Mouse (Mus musculus): ENCODE measurements at regions not wholly inside any gene's neighbourhood (a gene's known extent, or its start where the extent isn't known, plus 50 kb on each side); places are given as distances from the start of the nearest gene placed in this dataset.
"Not testable (repeated sequence)": the region's sequence is repeated elsewhere in the genome, so short reads cannot be mapped to it uniquely, and the experiment has no call there.

DNA sequence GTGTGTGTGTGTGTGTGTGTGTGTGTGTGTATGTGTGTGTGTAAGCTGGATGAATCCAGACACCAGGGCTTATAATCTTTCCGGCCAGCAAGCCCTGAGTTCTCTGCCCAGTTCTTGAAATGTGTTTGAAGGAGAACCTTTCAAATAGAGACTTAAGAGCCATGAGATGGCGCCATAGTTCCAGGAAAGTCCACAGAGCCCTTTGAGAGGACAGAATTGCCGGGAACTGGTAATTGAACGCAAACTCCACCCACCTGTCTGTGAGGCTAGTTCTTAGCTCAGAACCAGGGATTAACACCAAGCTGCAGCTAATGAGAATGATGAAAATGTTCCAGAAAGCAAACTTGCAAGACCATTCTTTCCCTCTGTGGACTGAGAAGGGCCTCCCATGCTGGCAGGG lies 72.2 kb downstream of the Trim42 start:
- ATAC-seq (replicated peaks in 1 of 2; ENCODE audit: insufficient read depth in 1 of 2, low FRiP score in 2 of 2, low TSS enrichment in 1 of 2, low read depth in 1 of 2, poor library complexity in 2 of 2, severe bottlenecking in 2 of 2): peak; percentile 76 to 78

DNA sequence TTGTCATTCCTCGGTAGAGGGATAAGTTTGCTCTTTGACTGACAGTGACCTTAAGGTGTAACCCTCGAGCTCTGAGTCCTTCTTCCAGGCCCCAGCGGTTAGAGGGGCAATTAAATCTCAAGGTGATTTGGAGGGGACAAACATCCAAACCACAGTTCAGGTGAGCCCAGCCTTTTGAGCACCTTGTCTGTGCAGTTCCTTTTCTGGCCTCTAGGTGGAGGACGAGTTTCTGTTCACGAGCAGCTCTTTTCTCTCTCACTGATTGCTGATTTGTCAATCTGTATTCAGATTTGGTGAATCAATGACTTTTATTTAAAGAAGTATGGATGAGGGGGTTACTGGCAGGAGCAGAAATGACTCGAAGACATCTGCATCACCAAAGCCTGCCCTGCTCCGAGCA lies 74.0 kb downstream of the Trim42 start:
- peak in 1 of 2 experiments; percentile 46; a peak in 1 of 4 replicates for ATAC-seq (replicated peaks in 1 of 2; ENCODE audit: insufficient read depth in 1 of 2, low FRiP score in 2 of 2, low TSS enrichment in 1 of 2, low read depth in 1 of 2, poor library complexity in 2 of 2, severe bottlenecking in 2 of 2)

DNA sequence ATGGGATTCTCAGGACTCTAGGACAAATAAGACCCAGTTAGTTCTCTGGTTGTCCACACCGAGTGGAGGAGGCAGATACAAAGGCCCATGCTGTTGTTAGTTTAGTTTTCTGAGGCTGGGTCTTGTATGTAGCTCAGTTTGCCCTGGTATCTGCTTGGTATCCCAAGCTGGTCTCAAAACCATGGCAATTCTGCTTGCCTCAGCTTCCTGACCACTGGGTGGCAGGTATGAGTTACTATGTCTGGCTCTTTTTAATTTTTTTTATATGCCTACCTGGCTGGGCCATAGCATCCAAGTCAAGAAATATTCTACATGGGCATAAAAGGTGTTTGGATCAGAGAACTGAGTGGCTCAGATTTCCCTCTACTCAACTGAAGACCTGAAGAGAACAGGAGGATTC lies 77.9 kb downstream of the Trim42 start:
- no peak for ATAC-seq (replicated peaks in 1 of 2; ENCODE audit: insufficient read depth in 1 of 2, low FRiP score in 2 of 2, low TSS enrichment in 1 of 2, low read depth in 1 of 2, poor library complexity in 2 of 2, severe bottlenecking in 2 of 2)

DNA sequence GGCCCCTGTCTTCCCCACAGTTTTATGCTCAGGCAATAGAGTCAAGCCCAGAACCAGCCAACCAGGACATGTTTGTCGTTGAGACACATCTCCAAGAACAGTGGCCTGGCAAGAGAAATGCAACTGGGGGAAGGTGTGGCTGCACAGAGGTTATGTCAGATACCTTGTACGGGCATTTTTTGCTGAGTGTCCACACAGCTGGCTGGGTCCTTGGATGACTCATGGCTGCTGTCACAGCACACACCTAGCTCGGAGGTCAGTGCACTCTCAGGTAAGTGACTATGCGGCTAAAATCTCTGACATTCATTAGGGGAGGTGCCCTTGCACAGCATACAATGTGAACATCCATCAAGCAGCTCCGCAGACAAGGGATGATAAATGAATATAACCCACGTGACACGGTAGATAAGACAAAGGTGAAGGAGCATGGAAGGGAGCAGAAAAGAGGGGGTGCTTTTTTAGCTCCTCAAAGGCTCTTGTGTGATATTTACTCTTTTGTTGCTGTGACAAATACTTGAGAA lies 85.4 kb downstream of the Trim42 start:
- ATAC-seq (replicated peaks in 1 of 2; ENCODE audit: insufficient read depth in 1 of 2, low FRiP score in 2 of 2, low TSS enrichment in 1 of 2, low read depth in 1 of 2, poor library complexity in 2 of 2, severe bottlenecking in 2 of 2): no peak

DNA sequence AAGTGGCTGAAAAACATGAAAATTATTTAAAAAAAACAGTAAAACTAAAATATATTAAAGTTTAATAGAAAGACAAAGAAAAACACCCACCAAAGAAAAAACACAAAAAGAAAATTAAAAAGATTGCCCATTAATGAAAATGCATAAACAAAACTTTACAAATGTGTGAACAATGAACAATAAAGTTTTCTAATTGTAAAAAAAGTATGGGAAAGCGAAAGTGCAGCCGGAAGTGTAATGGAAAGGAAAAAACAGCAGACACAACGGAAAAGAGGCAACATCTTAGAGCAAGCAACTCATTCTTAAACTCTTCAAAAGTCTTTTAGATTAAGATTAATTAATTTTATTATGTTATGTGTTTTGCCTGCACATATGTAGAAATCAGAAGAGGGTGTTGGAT lies 87.7 kb downstream of the Trim42 start:
- no peak for ATAC-seq (replicated peaks in 1 of 2; ENCODE audit: insufficient read depth in 1 of 2, low FRiP score in 2 of 2, low TSS enrichment in 1 of 2, low read depth in 1 of 2, poor library complexity in 2 of 2, severe bottlenecking in 2 of 2)

DNA sequence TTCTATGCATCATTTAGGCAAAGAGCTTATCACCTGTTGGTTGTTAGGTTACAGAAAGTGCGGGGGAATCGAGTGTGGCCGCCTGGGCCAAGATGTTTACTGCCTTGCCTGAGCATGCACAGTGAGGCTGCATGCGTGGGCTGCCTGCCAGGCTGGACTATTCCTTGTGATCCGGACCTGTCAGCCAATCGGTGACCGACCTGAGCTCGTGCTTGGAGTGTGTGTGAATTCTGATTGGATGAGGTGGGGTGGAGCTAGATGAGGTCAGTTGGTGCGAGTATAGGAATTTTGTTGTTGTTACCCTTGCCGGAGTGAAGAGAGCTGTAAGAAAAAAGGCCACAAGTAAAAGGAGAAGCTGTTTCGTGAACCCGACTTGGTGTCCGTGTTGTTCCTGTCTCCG lies 94.3 kb downstream of the Trim42 start:
- ATAC-seq (replicated peaks in 1 of 2; ENCODE audit: insufficient read depth in 1 of 2, low FRiP score in 2 of 2, low TSS enrichment in 1 of 2, low read depth in 1 of 2, poor library complexity in 2 of 2, severe bottlenecking in 2 of 2): not testable (repeated sequence)

DNA sequence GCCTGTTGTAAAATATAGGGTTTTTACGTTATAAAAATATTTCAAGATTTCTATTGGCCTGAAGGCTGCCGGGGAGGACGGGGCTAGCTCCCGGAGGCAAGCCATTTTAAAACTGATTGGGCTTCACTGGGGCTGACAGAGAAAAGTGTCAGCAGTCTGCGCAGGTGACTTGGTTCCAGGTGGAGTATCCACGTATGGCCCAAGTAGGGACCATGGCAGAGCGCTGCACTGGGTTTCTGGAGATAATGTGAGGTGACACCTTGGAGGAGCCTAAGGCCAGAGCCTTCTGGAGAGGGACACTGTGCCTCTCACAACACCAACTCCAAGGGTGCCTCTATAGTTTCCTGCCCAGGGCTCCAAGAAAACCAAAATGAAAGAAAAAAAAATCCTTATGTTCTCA lies 95.9 kb downstream of the Trim42 start:
- no peak for ATAC-seq (replicated peaks in 1 of 2; ENCODE audit: insufficient read depth in 1 of 2, low FRiP score in 2 of 2, low TSS enrichment in 1 of 2, low read depth in 1 of 2, poor library complexity in 2 of 2, severe bottlenecking in 2 of 2)

DNA sequence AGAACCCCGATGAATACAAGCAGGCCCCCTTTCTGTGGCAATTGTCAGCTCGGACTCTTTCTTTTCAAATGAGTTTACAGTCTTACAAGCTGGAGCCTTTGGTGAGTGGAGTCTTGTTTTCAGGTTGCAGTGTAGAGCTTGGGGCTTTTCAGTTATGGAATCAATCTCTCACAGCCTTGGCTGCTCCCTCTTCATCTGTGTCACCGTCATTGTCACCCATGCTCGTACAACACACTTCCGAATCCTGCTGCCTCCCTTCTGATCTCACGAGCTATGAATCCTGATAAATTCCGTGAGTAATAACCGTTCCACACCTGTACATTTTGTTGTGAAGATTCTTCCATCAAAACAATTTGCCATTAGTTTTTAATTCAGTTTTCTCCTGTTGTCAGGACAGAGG lies 97.7 kb downstream of the Trim42 start:
- ATAC-seq (replicated peaks in 1 of 2; ENCODE audit: insufficient read depth in 1 of 2, low FRiP score in 2 of 2, low TSS enrichment in 1 of 2, low read depth in 1 of 2, poor library complexity in 2 of 2, severe bottlenecking in 2 of 2): no peak

DNA sequence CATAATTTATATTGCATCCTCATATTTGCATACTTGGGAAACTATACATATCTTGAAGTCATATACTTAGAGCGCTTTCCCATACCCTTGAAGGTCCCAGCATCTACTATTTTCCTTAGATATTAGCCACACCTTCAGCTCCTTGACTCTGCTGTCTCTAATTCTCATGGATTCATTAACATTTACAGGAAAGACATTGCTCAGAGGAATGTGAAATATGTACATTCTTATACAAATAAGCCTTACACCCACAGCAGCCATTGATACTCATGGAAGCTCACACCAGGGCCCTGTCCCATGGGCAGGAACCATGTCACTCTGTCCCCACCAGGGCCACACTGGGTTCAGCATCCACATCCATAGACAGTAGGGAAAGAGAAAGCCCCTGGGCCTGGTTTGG lies 122.1 kb downstream of the Trim42 start:
- no peak for ATAC-seq (replicated peaks in 1 of 2; ENCODE audit: insufficient read depth in 1 of 2, low FRiP score in 2 of 2, low TSS enrichment in 1 of 2, low read depth in 1 of 2, poor library complexity in 2 of 2, severe bottlenecking in 2 of 2)

DNA sequence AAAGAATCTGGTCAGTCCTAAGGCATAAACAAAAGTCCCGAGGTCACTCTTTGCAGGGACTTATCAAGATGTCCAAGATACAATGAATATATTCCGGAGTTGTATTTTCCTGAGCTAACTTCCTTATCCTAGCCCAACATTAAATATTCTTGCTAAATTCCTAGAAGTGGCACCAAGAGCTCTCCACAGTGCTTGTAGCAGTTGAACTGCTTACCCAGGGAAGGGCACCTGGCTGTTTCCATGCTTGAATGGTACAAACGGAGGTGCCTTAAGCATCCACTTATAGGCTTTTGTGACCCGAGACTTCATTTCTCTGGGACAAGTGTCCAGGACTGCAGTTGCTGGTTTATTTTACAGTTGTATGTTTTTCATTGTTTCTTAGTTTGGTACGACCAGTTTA lies 115.1 kb upstream of the Slc25a36 start:
- no peak for ATAC-seq (replicated peaks in 1 of 2; ENCODE audit: insufficient read depth in 1 of 2, low FRiP score in 2 of 2, low TSS enrichment in 1 of 2, low read depth in 1 of 2, poor library complexity in 2 of 2, severe bottlenecking in 2 of 2)

DNA sequence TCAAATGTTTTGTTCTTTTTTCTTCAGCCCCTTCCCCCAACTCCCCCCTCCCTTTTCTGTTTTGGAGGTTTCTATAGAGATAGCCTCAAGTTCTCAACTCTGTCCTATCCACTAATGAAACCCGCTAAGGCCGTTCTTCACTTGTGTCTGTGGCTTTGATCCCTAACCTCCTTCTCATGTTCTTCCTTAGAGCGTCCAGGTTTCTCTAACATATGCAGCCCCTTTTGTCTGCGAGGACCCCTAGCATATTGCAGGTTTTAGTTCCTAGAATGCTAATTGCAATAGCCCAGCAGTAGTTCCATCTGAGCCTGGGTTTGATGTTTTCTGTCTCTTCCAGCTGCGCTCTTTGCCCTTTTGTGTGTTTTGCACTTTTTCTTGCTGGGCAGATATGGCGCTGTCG lies 113.6 kb upstream of the Slc25a36 start:
- no peak for ATAC-seq (replicated peaks in 1 of 2; ENCODE audit: insufficient read depth in 1 of 2, low FRiP score in 2 of 2, low TSS enrichment in 1 of 2, low read depth in 1 of 2, poor library complexity in 2 of 2, severe bottlenecking in 2 of 2)

DNA sequence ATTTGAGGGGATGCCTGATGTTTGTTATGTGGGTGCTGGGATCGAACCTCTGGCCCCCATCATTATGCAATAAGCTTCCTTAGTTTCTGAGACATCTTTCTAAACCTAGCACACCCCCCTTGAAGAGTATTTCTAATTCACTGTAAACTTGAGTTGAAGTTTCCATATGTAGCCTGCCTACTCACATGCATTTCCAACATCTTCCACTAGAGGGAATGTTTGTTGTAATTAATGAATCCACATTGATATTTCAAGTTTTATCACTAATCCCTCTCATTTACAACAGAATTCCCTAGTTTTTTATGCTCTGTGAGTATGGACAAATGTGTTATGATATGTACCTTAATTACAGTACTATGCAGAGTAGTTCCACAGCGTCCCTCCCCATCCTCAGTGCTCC lies 103.8 kb upstream of the Slc25a36 start:
- no peak for ATAC-seq (replicated peaks in 1 of 2; ENCODE audit: insufficient read depth in 1 of 2, low FRiP score in 2 of 2, low TSS enrichment in 1 of 2, low read depth in 1 of 2, poor library complexity in 2 of 2, severe bottlenecking in 2 of 2)

DNA sequence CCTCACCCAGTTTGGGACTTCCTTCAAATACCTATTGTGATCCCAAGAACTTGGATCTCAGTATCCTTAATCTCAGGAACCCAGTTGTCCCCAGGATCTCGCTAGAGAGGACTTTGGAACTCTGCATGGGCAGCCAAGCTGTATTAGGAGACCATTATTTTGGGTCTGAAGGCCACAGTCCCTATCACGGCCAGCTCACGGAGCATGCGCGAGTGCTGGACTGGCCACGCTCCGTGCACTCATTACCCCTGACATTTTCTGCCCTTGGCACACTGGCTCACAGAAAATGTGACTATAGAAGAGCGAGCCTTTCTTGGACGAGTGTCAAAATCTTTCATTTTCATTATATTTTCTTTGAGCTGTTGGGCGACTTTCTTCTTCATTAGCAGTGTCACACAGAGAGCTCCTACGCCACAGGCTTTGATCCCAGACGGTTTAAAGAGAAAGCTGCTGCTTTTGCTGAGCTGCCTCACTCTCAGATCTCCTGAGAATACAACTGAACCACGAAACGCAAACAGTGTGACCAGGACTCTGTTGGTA lies 79.4 kb upstream of the Slc25a36 start:
- ATAC-seq (replicated peaks in 1 of 2; ENCODE audit: insufficient read depth in 1 of 2, low FRiP score in 2 of 2, low TSS enrichment in 1 of 2, low read depth in 1 of 2, poor library complexity in 2 of 2, severe bottlenecking in 2 of 2): no peak

DNA sequence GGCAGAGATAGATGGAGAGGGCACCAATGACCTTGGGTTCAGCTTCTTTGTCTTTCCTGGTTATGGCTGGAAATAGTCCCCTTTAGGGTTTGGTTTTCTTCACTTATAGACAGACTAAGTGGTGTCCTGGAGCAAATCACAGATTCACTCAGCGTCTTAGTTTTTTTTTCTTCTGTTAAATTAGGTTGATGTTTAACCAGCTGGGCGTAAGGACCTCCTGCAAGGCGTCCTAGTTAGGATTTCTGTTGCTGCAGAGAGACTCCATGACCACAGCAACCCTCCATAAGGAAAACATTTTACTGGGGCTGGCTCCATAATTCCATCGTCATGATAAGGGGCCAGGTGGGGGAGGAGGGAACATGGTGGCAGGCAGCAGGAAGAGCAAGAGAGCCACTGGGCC lies 78.7 kb upstream of the Slc25a36 start:
- no peak for ATAC-seq (replicated peaks in 1 of 2; ENCODE audit: insufficient read depth in 1 of 2, low FRiP score in 2 of 2, low TSS enrichment in 1 of 2, low read depth in 1 of 2, poor library complexity in 2 of 2, severe bottlenecking in 2 of 2)

DNA sequence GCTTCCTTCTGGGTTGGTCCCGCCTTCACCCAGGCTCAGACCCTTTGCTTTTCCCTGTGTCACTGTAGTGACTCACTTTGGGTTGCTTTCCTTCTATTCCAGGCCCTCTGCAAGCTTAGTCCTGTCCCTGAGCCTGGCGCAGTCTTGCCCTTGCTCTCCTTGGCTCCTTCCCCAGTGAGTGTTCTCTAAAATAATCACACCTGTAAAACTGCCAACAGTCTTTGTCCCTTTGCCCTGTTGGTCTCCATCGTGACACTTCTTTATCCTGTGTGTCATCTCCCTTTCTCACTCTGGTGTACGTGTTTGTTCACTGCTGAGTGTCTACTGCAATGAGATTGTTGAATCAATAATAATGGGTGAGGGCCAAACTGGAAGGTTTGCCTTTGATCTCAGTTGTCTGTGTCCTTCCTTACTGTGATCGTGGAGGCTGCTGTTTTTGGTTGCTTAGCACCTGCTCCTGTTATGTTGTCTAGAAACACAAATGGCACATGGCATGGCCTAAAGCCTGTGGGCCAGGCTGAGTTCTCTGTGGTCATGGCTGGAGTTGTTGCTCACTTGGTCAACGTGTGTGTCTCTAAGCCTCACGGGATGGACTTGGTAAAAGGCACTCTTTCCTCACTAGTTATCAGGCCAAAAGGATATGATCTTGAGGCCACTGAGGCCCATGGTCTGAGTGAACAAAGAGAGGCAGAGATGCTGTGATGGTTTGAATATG lies 77.8 kb upstream of the Slc25a36 start:
- no peak for ATAC-seq (replicated peaks in 1 of 2; ENCODE audit: insufficient read depth in 1 of 2, low FRiP score in 2 of 2, low TSS enrichment in 1 of 2, low read depth in 1 of 2, poor library complexity in 2 of 2, severe bottlenecking in 2 of 2)

DNA sequence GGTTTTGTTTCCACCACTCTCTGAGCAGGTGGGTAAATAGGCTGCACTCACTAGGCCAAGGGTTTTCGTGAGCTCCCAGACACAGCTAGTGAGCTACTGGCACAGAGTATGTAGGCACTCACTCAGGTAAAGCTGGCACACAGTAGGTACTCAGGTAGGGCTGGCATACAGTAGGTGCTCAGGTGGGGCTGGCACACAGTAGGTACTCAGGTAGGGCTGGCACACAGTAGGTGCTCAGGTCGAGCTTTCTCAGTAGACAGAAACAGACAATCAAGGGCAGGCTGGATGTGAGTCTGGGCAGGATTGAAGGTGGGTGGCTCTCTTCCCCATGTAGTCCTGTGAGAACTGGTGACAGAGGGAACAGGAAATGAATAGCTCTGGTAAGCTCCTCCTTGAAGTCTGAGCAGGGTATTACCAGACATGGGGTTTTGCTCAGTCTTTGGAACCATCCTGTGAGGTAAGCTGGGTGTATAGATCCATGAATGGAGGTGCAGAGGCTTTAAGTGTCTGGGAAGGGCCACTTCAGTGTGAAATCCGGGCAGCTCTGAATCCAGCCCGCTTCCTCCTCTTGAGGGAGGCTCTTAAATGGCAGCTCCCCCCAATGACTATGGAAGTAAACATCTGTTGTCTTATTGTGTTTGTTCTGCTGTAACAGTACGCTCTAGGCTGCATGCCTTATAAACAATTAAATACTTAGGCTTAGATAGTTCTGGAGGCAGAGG lies 62.4 kb upstream of the Slc25a36 start:
- ATAC-seq (replicated peaks in 1 of 2; ENCODE audit: insufficient read depth in 1 of 2, low FRiP score in 2 of 2, low TSS enrichment in 1 of 2, low read depth in 1 of 2, poor library complexity in 2 of 2, severe bottlenecking in 2 of 2): no peak; a peak in 1 of 4 replicates

DNA sequence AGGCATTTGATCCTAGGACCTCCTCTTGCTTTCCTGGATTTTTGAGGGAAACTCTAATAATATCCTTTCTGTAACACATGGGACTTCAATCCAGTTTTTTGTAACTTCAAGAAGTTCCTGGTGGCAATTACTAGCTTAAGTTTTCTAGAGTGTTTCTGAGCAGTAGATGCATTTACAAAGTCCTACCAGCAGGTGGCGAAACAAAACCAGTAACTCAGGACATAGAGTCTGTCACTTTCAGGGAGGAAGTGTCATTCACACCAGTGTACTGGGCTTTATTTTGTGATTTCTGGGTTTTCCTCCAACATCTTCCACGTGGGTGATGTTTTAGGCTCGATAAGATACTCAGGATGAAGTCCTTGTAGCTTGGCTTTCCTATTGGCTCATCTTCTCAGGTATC lies 61.1 kb upstream of the Slc25a36 start:
- ATAC-seq (replicated peaks in 1 of 2; ENCODE audit: insufficient read depth in 1 of 2, low FRiP score in 2 of 2, low TSS enrichment in 1 of 2, low read depth in 1 of 2, poor library complexity in 2 of 2, severe bottlenecking in 2 of 2): peak; percentile 80 to 82

DNA sequence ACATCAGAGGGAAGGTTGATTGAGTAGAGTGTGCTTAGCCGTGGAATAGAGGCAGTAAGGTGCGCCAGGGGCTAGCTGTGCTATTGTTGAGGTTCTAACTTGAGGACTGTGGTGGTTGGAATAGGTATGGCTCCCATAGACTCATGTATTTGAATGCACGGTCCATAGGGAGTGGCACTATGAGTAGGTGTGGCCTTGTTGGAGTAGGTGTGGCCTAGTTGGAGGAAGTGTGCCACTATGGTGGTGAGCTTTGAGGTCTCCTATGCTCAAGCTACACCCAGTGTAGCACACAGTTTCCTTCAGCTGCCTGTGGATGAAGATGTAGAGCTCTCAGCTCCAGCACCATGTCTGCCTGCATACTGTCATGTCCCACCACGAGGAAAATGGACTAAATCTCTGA lies 60.5 kb upstream of the Slc25a36 start:
- ATAC-seq (replicated peaks in 1 of 2; ENCODE audit: insufficient read depth in 1 of 2, low FRiP score in 2 of 2, low TSS enrichment in 1 of 2, low read depth in 1 of 2, poor library complexity in 2 of 2, severe bottlenecking in 2 of 2): no peak

DNA sequence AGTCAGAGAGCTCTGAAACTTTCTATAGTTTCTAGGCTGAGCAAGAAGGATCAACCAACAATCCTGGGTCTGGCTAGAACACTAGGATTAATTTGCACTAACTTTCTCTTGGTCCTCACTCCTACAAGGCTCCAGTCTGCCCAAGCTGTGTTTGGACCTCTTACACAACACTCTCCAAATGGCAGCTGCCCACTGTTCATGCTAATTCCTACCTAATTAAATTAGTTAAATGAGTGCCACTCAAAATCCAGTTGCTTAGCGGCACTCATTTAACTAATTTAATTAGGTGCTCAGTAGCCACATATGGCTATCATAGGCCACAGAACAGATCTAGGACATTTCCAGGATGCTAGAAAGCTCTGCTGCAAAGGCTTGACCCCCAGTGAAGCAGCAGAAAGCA lies 59.9 kb upstream of the Slc25a36 start:
- ATAC-seq (replicated peaks in 1 of 2; ENCODE audit: insufficient read depth in 1 of 2, low FRiP score in 2 of 2, low TSS enrichment in 1 of 2, low read depth in 1 of 2, poor library complexity in 2 of 2, severe bottlenecking in 2 of 2): no peak
